Mouse (Mus musculus): Measurements from ENCODE around the gene Tango6. TPM values are rescaled to one million over a fixed set of nuclear protein-coding genes. Genes with fewer than 3 reads are reported as not detected.

Tango6 gene
- total RNA-seq (2017) = 1.9 to 7.2 TPM (median 1.9 TPM) in 3 replicates

DNA sequence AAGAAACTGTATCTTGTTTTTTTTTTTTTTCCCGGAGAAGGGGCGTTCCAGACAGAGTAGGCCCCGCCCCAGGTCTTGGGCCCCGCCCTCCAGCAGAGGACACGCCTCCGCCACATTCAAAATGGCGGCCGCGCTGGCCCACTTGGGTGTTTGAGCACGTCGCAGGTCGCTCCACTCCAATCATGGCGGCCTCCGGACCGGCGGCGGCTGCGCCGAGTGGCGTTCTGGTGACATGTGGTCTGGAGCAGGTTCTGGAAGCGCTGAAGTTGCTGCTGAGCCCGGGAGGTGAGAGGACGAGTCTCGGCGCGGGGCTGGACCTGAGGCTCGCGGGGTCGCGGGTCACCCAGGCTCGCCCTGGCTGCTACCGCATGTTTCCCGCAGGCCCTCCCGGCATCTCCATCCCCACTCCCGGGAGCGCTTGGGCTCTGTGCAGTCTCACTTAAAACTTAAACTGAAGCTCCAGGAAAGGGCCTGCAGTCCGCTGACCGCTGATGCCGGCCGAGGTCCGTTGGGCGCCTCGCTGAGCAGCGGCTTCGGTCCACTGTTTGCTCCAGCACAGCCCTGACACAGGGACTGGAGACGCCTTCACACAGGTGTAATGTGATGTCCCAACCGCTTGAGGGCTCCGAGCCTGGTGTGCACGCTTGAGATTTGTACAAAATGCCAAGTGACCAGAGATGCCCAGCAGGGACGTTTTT, at the start of gene Tango6:
Tango6 (plus strand) TSS at position 98 of the 698 bp plus-strand sequence.
- ATAC-seq (replicated peaks; ENCODE audit: insufficient number of reproducible peaks, low FRiP score, low TSS enrichment, poor library complexity, severe bottlenecking) = peak; percentile 95

- ATAC-seq (replicated peaks; ENCODE audit: insufficient number of reproducible peaks, low FRiP score, low TSS enrichment, poor library complexity, severe bottlenecking) = 0 out of 2 replicates have a peak, but pooled peaks have one; percentile 32
Observed at GRCm38 (mm10) chr8:106633361-106634158, 49.3 kb upstream of the Tango6 start.

DNA sequence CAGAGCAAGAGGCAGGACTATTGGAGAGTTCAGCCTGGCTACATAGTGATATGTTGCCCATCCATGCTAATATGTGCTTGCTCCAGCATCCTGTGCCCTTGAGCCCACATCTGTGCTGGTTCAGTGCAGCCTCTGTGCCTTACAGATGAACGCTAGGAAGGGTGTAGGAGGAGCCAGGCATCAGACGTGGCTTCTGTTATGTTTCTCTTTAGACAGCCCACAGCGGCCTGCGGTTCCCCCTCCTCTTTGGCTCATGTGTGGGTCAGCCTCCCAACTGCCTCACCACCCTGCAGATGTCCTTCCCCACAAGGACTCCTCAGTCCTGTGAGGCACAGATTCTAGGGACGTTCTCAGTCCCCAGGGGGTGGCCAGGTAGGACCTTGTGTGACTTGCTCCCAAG, 47.6 kb upstream of the Tango6 start:
- no peak for ATAC-seq (replicated peaks; ENCODE audit: insufficient number of reproducible peaks, low FRiP score, low TSS enrichment, poor library complexity, severe bottlenecking)

DNA sequence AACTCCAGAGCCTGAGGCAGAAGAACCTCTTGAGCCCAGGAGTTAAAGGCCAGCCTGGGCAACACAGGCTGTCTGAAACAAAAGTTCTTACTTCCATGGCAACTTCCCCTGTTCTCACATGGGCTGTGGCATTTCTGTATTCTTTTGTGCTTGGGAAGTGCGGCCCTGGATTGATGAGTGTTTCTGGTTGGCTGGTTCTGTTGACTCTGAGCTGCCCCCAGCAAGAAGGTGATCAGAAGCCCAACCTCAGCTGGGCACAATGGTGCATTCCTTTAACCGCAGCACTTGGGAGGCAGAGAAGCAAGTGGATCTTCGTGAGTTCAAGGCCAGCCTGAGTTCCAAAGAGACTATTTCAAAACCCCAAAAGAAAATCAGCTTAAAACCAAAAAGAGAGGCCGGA, 45.4 kb upstream of the Tango6 start:
- ATAC-seq (replicated peaks; ENCODE audit: insufficient number of reproducible peaks, low FRiP score, low TSS enrichment, poor library complexity, severe bottlenecking) = no peak

DNA sequence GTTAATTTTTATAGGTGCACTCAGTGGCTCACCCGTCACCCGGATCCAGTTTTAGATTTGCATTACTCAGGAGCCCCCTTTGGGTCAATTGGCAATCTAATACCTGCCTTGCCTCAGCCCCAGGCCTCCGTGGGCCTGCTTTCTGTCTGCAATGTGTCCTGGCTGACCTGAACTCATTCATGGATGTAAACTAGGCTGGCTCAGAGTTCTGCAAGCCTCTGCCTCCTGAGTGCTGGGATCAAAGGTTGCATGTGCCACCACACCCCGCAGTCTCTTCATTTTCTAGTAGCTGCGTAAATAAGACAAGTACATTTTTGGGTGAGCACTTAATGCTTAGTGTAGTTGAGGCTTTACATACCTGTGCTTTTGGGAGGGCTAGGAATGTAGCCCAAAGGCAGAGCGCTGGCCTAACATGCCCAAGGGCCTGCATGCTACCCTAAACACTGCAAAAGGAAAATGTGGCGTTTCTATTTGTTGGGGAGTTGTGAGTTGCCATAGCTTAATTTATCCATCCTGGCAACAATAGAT, 44.0 kb upstream of the Tango6 start:
- no peak for ATAC-seq (replicated peaks; ENCODE audit: insufficient number of reproducible peaks, low FRiP score, low TSS enrichment, poor library complexity, severe bottlenecking)

- ATAC-seq (replicated peaks; ENCODE audit: insufficient number of reproducible peaks, low FRiP score, low TSS enrichment, poor library complexity, severe bottlenecking) = no peak
Observed at GRCm38 (mm10) chr8:106640212-106640611, 42.7 kb upstream of the Tango6 start.

- no peak for ATAC-seq (replicated peaks; ENCODE audit: insufficient number of reproducible peaks, low FRiP score, low TSS enrichment, poor library complexity, severe bottlenecking)
Observed at GRCm38 (mm10) chr8:106640921-106641320, 41.9 kb upstream of the Tango6 start.

- no peak for ATAC-seq (replicated peaks; ENCODE audit: insufficient number of reproducible peaks, low FRiP score, low TSS enrichment, poor library complexity, severe bottlenecking)
Observed at GRCm38 (mm10) chr8:106642172-106642571, 40.7 kb upstream of the Tango6 start.

DNA sequence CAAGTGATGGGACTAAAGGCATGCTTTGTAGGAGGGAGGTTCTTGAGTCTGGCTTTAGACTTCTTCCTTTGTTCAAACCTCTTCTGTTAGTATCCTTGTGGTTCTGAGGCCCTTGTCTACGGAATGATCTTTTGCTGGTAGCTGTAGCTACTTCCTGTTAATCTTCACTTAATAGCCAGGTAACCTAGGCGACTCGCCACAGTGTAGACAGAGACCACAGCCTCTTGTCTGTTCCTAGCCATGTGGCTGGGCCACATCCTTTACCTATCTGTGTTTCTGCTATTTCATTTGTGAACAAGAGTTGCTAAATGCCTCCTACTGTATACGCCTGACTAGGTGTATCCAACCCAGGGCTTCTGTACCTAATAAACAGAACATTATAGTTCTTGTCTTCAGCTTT, 39.8 kb upstream of the Tango6 start:
- no peak; the same call in 1 of the 2 replicates for ATAC-seq (replicated peaks; ENCODE audit: insufficient number of reproducible peaks, low FRiP score, low TSS enrichment, poor library complexity, severe bottlenecking)

- no peak for ATAC-seq (replicated peaks; ENCODE audit: insufficient number of reproducible peaks, low FRiP score, low TSS enrichment, poor library complexity, severe bottlenecking)
Observed at GRCm38 (mm10) chr8:106644957-106645356, 37.9 kb upstream of the Tango6 start.

- no peak for ATAC-seq (replicated peaks; ENCODE audit: insufficient number of reproducible peaks, low FRiP score, low TSS enrichment, poor library complexity, severe bottlenecking)
Observed at GRCm38 (mm10) chr8:106646153-106646552, 36.7 kb upstream of the Tango6 start.

GRCm38 (mm10) chr8:106646731-106647130, 36.1 kb upstream of the Tango6 start:
- ATAC-seq (replicated peaks; ENCODE audit: insufficient number of reproducible peaks, low FRiP score, low TSS enrichment, poor library complexity, severe bottlenecking) = no peak

- 0 out of 2 replicates have a peak, but pooled peaks have one; percentile 61 for ATAC-seq (replicated peaks; ENCODE audit: insufficient number of reproducible peaks, low FRiP score, low TSS enrichment, poor library complexity, severe bottlenecking)
Observed at GRCm38 (mm10) chr8:106647387-106647786, 35.5 kb upstream of the Tango6 start.

GRCm38 (mm10) chr8:106648421-106648820, 34.4 kb upstream of the Tango6 start:
- ATAC-seq (replicated peaks; ENCODE audit: insufficient number of reproducible peaks, low FRiP score, low TSS enrichment, poor library complexity, severe bottlenecking) = no peak

GRCm38 (mm10) chr8:106651994-106652393, 30.9 kb upstream of the Tango6 start:
- ATAC-seq (replicated peaks; ENCODE audit: insufficient number of reproducible peaks, low FRiP score, low TSS enrichment, poor library complexity, severe bottlenecking) = no peak

GRCm38 (mm10) chr8:106656046-106656445, 26.8 kb upstream of the Tango6 start:
- no peak for ATAC-seq (replicated peaks; ENCODE audit: insufficient number of reproducible peaks, low FRiP score, low TSS enrichment, poor library complexity, severe bottlenecking)

DNA sequence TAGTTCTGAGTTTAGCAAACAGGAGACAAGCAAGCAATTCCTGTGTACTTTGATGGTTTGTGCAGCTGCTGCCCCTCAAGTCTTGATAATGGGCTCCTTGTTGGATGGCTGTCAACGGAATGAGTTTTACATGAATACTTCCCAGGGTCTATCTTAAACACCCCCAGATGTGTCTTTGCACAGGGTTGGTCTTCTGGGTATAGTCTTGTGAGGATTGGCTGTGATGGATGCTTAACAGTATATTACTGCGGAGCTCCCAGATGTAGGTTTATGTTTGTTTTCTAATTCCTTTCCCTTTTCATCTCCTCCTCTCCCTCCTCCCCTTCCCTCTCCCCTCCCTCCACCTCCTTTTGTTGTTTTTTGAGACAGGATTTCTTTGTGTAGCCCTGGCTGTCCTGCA, 10.1 kb upstream of the Tango6 start:
- no peak for ATAC-seq (replicated peaks; ENCODE audit: insufficient number of reproducible peaks, low FRiP score, low TSS enrichment, poor library complexity, severe bottlenecking)

DNA sequence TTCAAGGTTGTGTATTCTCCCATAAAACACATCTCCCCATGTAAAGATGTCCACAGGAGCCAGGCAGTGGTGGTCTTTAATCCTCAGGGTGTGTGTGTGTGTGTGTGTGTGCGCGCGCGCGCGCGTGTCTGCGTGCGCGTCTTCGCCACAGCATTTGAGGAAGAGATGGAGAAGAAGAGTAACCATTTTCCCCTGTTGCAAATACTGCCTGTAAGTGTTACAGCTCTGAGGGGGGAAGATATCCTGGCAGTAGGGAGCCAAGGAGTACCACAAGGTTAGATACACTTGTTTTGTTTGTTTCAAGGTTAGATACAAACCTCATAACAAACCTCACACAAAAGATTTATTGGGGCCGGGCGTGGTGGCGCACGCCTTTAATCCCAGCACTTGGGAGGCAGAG, 8.6 kb upstream of the Tango6 start:
- no peak for ATAC-seq (replicated peaks; ENCODE audit: insufficient number of reproducible peaks, low FRiP score, low TSS enrichment, poor library complexity, severe bottlenecking)

DNA sequence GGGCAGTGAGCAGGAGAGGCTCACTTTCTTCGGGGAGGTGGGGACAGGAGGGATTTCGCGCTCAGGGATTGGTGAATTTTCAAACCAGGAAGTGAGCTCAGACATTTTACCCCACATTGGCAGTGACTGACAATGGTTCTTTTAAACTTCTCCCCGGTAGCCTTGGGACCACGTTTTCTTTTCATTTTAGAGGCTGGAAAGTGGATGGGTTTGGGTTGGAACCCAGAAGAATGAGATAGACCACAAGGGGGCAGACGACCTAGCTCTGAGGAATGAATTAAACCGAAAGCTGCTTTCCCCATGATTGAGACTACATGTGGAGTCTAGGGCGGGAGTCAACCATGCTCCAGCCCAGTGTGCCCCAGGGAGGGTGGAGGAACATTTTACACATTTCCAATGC, 8.0 kb upstream of the Tango6 start:
- ATAC-seq (replicated peaks; ENCODE audit: insufficient number of reproducible peaks, low FRiP score, low TSS enrichment, poor library complexity, severe bottlenecking) = no peak

DNA sequence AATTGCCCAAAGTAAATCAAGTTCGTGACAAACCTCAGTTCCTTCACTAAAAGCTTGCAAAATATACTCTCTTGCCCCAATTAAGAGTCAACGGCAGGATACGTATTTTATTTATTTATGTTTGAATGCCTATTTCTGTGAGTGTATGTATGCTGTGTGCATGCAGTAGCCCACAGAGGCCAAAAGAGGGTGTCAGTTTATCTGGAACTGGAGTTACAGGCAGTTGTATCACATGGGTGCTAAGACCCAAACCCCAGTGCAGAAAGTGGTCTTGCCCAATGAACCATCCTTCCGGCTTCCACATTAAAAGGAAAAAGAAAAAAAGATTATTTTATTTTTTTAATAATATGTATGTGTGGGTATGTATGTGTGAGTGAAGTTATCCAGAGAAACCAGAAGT, 1.5 kb downstream of the Tango6 start:
- no peak for ATAC-seq (replicated peaks; ENCODE audit: insufficient number of reproducible peaks, low FRiP score, low TSS enrichment, poor library complexity, severe bottlenecking)
